Mouse (Mus musculus): ENCODE data around the gene Eml4. TPM values are rescaled to one million over a fixed set of nuclear protein-coding genes. Genes with fewer than 3 reads are reported as not detected.

Gene Eml4
- total RNA-seq, 1 experiment from 2014 or later: 23.7 TPM

GRCm38 (mm10) chr17:83340895-83341524 is 9.7 kb upstream of the Eml4 start:
- DNase-seq: no peak

- no peak for DNase-seq
These were observed 6.5 kb upstream of the Eml4 start for GRCm38 (mm10) chr17:83344226-83344625.

GRCm38 (mm10) chr17:83348056-83348822 is 2.5 kb upstream of the Eml4 start:
- peak; percentile 47 for DNase-seq

- peak; percentile 61 for DNase-seq
These were observed 394 bp downstream of the Eml4 start for GRCm38 (mm10) chr17:83351119-83351531.

- peak; percentile 17 for DNase-seq
These were observed 1.1 kb downstream of the Eml4 start for GRCm38 (mm10) chr17:83351601-83352413.

GRCm38 (mm10) chr17:83352456-83352855 is 1.7 kb downstream of the Eml4 start:
- DNase-seq: no peak

GRCm38 (mm10) chr17:83353011-83353410 is 2.3 kb downstream of the Eml4 start:
- DNase-seq: no peak

- no peak for DNase-seq
These were observed 2.7 kb downstream of the Eml4 start for GRCm38 (mm10) chr17:83353460-83353859.

- DNase-seq: no peak
These were observed 4.8 kb downstream of the Eml4 start for GRCm38 (mm10) chr17:83355481-83355880.

- DNase-seq: no peak
These were observed 9.2 kb downstream of the Eml4 start for GRCm38 (mm10) chr17:83359934-83360333.

- no peak for DNase-seq
These were observed 10.2 kb downstream of the Eml4 start for GRCm38 (mm10) chr17:83360796-83361566.

- no peak for DNase-seq
These were observed 12.3 kb downstream of the Eml4 start for GRCm38 (mm10) chr17:83363081-83363480.

- DNase-seq: no peak
These were observed 13.6 kb downstream of the Eml4 start for GRCm38 (mm10) chr17:83364296-83364695.

- no peak for DNase-seq
These were observed 14.4 kb downstream of the Eml4 start for GRCm38 (mm10) chr17:83365130-83365529.

GRCm38 (mm10) chr17:83365614-83366355 is 15.1 kb downstream of the Eml4 start:
- no peak for DNase-seq

GRCm38 (mm10) chr17:83367387-83367786 is 16.7 kb downstream of the Eml4 start:
- DNase-seq: no peak

GRCm38 (mm10) chr17:83374123-83374522 is 23.4 kb downstream of the Eml4 start:
- DNase-seq: no peak

GRCm38 (mm10) chr17:83375848-83376247 is 25.1 kb downstream of the Eml4 start:
- DNase-seq: no peak

GRCm38 (mm10) chr17:83376801-83377200 is 26.1 kb downstream of the Eml4 start:
- DNase-seq: no peak

GRCm38 (mm10) chr17:83377755-83378443 is 27.2 kb downstream of the Eml4 start:
- DNase-seq: no peak

- no peak for DNase-seq
These were observed 27.7 kb downstream of the Eml4 start for GRCm38 (mm10) chr17:83378444-83378762.
